Mouse (Mus musculus): Measurements from ENCODE around the gene Rps27rt. TPM values are rescaled to one million over a fixed set of nuclear protein-coding genes. Genes with fewer than 3 reads are reported as not detected.
"Not testable (repeated sequence)": the region's sequence is repeated elsewhere in the genome, so short reads cannot be mapped to it uniquely, and the experiment has no call there.

Gene Rps27rt
- 270 and 313 TPM in 2 replicates for polyA plus RNA-seq (2014; fragmentation: Nextera tagmentation; extraction: Ambion mirVana)

DNA sequence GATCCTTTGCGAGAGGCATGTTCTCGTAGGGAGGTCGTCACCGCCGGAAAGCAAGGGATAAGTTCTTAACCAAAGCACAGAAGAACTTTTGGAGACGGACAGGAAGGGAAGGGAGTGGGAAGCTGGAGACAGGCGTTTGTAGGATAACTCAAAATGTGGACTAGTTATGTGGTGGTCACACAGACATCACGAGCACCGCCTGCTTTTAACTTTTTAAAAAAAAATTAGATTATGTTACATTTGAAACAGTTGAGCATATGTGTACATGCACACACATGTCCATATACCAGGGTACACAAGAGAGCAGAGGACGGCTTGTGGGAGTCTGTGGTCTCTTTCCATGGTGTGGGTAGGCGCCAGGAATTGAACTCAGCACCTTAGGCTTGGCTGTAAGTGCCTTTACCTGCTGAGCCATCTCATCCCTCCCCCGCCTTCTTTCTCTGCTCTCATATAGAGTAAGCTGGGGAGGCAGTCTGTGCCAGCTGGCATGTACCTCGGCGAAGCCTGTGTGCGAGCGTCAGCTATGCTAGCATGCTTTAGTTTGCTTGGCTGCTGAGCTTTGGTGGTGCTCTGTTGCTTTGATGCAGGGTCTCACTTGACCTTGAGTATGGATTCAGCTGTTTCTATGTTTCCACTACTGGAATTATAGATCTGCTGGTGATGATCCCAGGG is at the start of gene Rps27rt:
Gene Rps27rt (minus strand): TSS at position 51 of the 672 bp plus-strand sequence.
- 93% methylated on average over 16 of the region's 16 CpGs for WGBS
- no peak within 1 kb of the TSS for H3K9ac ChIP-seq (ENCODE audit: low read length)
- H3K27ac ChIP-seq (ENCODE audit: low read depth, low read length), result no peak within 1 kb of the TSS
- no peaks in the 10 kb centered on the region for H3K27me3 ChIP-seq (replicated peaks; ENCODE audit: control insufficient read depth, insufficient read depth, low read length)
- H3K4me3 ChIP-seq (ENCODE audit: low read depth, low read length), result no peak within 1 kb of the TSS
- DNase-seq (ENCODE audit: low spot score), result peak; percentile 55
- peaks cover 6% of the 10 kb centered on the region; the same call in 1 of the 2 replicates for H3K4me1 ChIP-seq (ENCODE audit: control insufficient read depth, insufficient read depth, low read length)
- ATAC-seq, result no peak
- H3K36me3 ChIP-seq (ENCODE audit: control insufficient read depth, insufficient read depth, low read length), result no peaks in the 10 kb centered on the region
- no peaks in the 10 kb centered on the region for H3K9me3 ChIP-seq (replicated peaks; ENCODE audit: control insufficient read depth, low read length)
- H3K4me2 ChIP-seq (ENCODE audit: low read length), result no peak within 1 kb of the TSS

DNA sequence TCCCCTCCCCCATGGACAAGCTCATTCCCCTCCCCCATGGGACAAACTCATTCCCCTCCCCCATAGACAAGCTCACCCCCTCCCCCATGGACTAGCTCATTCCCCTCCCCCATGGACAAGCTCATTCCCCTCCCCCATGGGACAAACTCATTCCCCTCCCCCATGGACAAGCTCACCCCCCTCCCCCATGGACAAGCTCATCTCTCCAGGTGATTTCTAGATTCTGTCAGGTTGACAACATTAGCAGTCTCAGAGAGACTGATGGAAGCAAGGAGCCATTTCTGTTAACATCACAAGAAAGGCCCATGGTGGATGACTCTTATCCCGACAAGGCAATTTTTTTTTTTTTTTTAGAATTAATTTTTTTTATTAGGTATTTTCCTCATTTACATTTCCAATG is 48.5 kb upstream of the Rps27rt start:
- H3K4me2 ChIP-seq (ENCODE audit: low read length); H3K4me3 ChIP-seq (ENCODE audit: low read depth, low read length); ATAC-seq; DNase-seq (ENCODE audit: low spot score); H3K27me3 ChIP-seq (replicated peaks; ENCODE audit: control insufficient read depth, insufficient read depth, low read length); H3K9ac ChIP-seq (ENCODE audit: low read length); H3K27ac ChIP-seq (ENCODE audit: low read depth, low read length); H3K36me3 ChIP-seq (ENCODE audit: control insufficient read depth, insufficient read depth, low read length); H3K4me1 ChIP-seq (ENCODE audit: control insufficient read depth, insufficient read depth, low read length); H3K9me3 ChIP-seq (replicated peaks; ENCODE audit: control insufficient read depth, low read length): not testable (repeated sequence)
- 94% methylated on average over 1 of the region's 1 CpGs for WGBS

- no peak overlapping the region for H3K4me2 ChIP-seq (ENCODE audit: low read length)
These were observed 48.0 kb upstream of the Rps27rt start for GRCm38 (mm10) chr9:115030581-115030980.

GRCm38 (mm10) chr9:115029307-115029706 is 46.8 kb upstream of the Rps27rt start:
- Histone ChIP-seq H3K27ac (ENCODE audit: low read depth, low read length) (no peak overlapping the region), H3K4me1 (ENCODE audit: control insufficient read depth, insufficient read depth, low read length) (peaks cover 9% of the 10 kb centered on the region), H3K9me3 (replicated peaks; ENCODE audit: control insufficient read depth, low read length) (no peaks in the 10 kb centered on the region), H3K27me3 (replicated peaks; ENCODE audit: control insufficient read depth, insufficient read depth, low read length) (no peaks in the 10 kb centered on the region), H3K4me3 (ENCODE audit: low read depth, low read length) (no peak overlapping the region), H3K4me2 (ENCODE audit: low read length) (no peak overlapping the region), H3K36me3 (ENCODE audit: control insufficient read depth, insufficient read depth, low read length) (no peaks in the 10 kb centered on the region), H3K9ac (ENCODE audit: low read length) (no peak overlapping the region)
- WGBS, result 1% methylated on average over 3 of the region's 3 CpGs
- DNase-seq (ENCODE audit: low spot score), result peak; percentile 70
- peak; percentile 78 for ATAC-seq

More at GRCm38 (mm10) chr9:115030581-115030980, 48.0 kb upstream of the Rps27rt start:
- Histone ChIP-seq H3K9ac (ENCODE audit: low read length) (no peak overlapping the region), H3K27ac (ENCODE audit: low read depth, low read length) (no peak overlapping the region), H3K36me3 (ENCODE audit: control insufficient read depth, insufficient read depth, low read length) (no peaks in the 10 kb centered on the region), H3K4me3 (ENCODE audit: low read depth, low read length) (no peak overlapping the region), H3K9me3 (replicated peaks; ENCODE audit: control insufficient read depth, low read length) (no peaks in the 10 kb centered on the region), H3K27me3 (replicated peaks; ENCODE audit: control insufficient read depth, insufficient read depth, low read length) (no peaks in the 10 kb centered on the region), H3K4me1 (ENCODE audit: control insufficient read depth, insufficient read depth, low read length) (peaks cover 9% of the 10 kb centered on the region)
- ATAC-seq (no peak), DNase-seq (ENCODE audit: low spot score) (no peak)
- 22% methylated on average over 4 of the region's 4 CpGs for WGBS

DNA sequence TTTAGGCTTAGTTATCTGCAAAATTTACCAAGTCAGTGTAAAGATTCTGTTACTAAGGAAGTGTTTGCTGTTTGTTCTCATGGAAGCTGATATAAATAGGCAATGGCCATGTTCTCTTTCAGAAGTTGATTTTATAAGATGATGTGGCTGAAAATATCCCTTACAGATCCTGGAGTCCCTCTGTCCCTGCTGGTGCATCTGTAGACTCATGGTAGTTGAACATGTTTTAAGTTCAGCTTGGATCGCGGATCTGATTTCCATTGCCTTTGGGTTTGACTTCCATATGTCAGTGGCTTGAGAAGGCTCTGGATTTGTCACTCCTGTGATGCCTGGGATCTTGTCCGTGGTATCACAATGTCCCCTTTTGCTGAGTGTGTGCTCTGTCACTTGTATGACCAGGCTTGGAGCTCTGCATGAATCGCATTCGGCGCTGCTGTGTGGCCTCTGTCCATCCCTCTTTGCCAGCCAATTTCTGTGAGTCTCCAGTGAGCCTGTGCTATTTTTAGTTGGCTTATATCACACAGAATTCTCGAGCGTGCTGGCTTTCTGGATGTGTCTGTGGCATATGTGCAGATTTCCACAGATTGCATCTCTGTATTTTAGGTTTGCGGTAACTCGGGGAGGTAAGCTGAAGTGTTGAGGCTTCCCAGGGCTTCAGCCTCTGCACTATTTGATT is 41.3 kb upstream of the Rps27rt start:
- H3K36me3 ChIP-seq (ENCODE audit: control insufficient read depth, insufficient read depth, low read length), result no peaks in the 10 kb centered on the region
- ATAC-seq (no peak), DNase-seq (ENCODE audit: low spot score) (peak; percentile 24)
- H3K27ac ChIP-seq (ENCODE audit: low read depth, low read length), result peak overlapping the region; percentile 52; the same call in 1 of the 2 replicates
- no peak overlapping the region for H3K4me3 ChIP-seq (ENCODE audit: low read depth, low read length)
- H3K27me3 ChIP-seq (replicated peaks; ENCODE audit: control insufficient read depth, insufficient read depth, low read length), result no peaks in the 10 kb centered on the region
- no peak overlapping the region for H3K4me2 ChIP-seq (ENCODE audit: low read length)
- H3K9ac ChIP-seq (ENCODE audit: low read length), result no peak overlapping the region
- no peaks in the 10 kb centered on the region for H3K9me3 ChIP-seq (replicated peaks; ENCODE audit: control insufficient read depth, low read length)
- WGBS, result 89% methylated on average over 10 of the region's 10 CpGs
- H3K4me1 ChIP-seq (ENCODE audit: control insufficient read depth, insufficient read depth, low read length), result no peaks in the 10 kb centered on the region

- ATAC-seq (no peak), DNase-seq (ENCODE audit: low spot score) (no peak)
- no peaks in the 10 kb centered on the region for H3K4me1 ChIP-seq (ENCODE audit: control insufficient read depth, insufficient read depth, low read length)
- H3K9me3 ChIP-seq (replicated peaks; ENCODE audit: control insufficient read depth, low read length), result no peaks in the 10 kb centered on the region
- no peak overlapping the region for H3K9ac ChIP-seq (ENCODE audit: low read length)
- no peak overlapping the region for H3K4me2 ChIP-seq (ENCODE audit: low read length)
- no peaks in the 10 kb centered on the region for H3K27me3 ChIP-seq (replicated peaks; ENCODE audit: control insufficient read depth, insufficient read depth, low read length)
- H3K27ac ChIP-seq (ENCODE audit: low read depth, low read length), result no peak overlapping the region
- H3K36me3 ChIP-seq (ENCODE audit: control insufficient read depth, insufficient read depth, low read length), result no peaks in the 10 kb centered on the region
- 87% methylated on average over 3 of the region's 3 CpGs for WGBS
- H3K4me3 ChIP-seq (ENCODE audit: low read depth, low read length), result no peak overlapping the region
These were observed 40.6 kb upstream of the Rps27rt start for GRCm38 (mm10) chr9:115023137-115023536.

- Histone ChIP-seq H3K36me3 (ENCODE audit: control insufficient read depth, insufficient read depth, low read length) (no peaks in the 10 kb centered on the region), H3K27me3 (replicated peaks; ENCODE audit: control insufficient read depth, insufficient read depth, low read length) (no peaks in the 10 kb centered on the region), H3K9ac (ENCODE audit: low read length) (no peak overlapping the region), H3K4me2 (ENCODE audit: low read length) (no peak overlapping the region), H3K4me3 (ENCODE audit: low read depth, low read length) (no peak overlapping the region), H3K4me1 (ENCODE audit: control insufficient read depth, insufficient read depth, low read length) (no peaks in the 10 kb centered on the region), H3K27ac (ENCODE audit: low read depth, low read length) (no peak overlapping the region), H3K9me3 (replicated peaks; ENCODE audit: control insufficient read depth, low read length) (no peaks in the 10 kb centered on the region)
- DNase-seq (ENCODE audit: low spot score) (no peak), ATAC-seq (no peak)
- WGBS, result 82% methylated on average over 2 of the region's 2 CpGs
These were observed 38.9 kb upstream of the Rps27rt start for GRCm38 (mm10) chr9:115021419-115021818.

DNA sequence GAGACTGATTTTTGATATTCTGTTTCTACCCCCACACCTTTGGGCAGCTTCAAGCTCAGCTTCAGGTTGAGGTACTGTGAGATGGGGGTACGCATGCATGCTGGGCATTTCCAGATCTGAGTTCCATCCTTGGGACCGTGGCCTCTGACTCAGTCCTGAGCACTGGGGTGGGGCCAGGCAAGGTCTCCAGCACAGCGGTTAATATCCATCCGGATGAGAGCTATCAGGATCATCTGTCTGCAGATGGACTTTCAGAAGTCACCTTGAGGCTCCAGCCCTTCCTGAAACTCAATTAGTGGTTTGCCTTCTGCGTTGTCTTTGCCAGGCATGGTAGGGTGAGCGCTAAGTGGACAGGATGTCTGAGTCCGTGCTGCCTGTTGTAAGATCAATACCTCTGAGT is 37.6 kb upstream of the Rps27rt start:
- Histone ChIP-seq H3K36me3 (ENCODE audit: control insufficient read depth, insufficient read depth, low read length) (no peaks in the 10 kb centered on the region), H3K9ac (ENCODE audit: low read length) (no peak overlapping the region), H3K4me2 (ENCODE audit: low read length) (no peak overlapping the region), H3K9me3 (replicated peaks; ENCODE audit: control insufficient read depth, low read length) (no peaks in the 10 kb centered on the region), H3K27ac (ENCODE audit: low read depth, low read length) (no peak overlapping the region), H3K4me1 (ENCODE audit: control insufficient read depth, insufficient read depth, low read length) (no peaks in the 10 kb centered on the region), H3K4me3 (ENCODE audit: low read depth, low read length) (no peak overlapping the region), H3K27me3 (replicated peaks; ENCODE audit: control insufficient read depth, insufficient read depth, low read length) (no peaks in the 10 kb centered on the region)
- no peak for DNase-seq (ENCODE audit: low spot score)
- WGBS, result 92% methylated on average over 7 of the region's 7 CpGs
- no peak for ATAC-seq

DNA sequence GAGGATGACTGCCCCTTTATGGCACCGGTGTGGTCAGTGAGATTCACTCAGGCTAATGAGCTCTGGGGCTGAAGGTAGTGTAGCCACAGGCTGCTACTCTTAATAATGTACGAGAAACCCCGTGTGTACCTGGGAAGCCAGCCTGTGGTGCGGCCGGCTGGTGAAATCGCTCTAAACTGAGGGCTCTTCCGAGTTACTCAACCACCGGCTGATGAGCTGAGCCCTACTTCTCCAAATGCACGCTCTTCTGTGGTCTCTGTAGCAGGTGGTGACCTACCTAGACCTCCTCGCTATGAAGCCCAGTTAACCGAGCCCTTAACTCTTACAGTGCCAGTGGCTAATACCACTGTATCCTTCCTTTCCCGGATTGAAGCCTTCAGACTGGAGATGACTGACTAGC is 29.8 kb upstream of the Rps27rt start:
- no peak overlapping the region for H3K9ac ChIP-seq (ENCODE audit: low read length)
- H3K27me3 ChIP-seq (replicated peaks; ENCODE audit: control insufficient read depth, insufficient read depth, low read length), result no peaks in the 10 kb centered on the region
- no peak overlapping the region for H3K4me3 ChIP-seq (ENCODE audit: low read depth, low read length)
- H3K36me3 ChIP-seq (ENCODE audit: control insufficient read depth, insufficient read depth, low read length), result no peaks in the 10 kb centered on the region
- no peak overlapping the region for H3K27ac ChIP-seq (ENCODE audit: low read depth, low read length)
- WGBS, result 70% methylated on average over 12 of the region's 12 CpGs
- ATAC-seq (no peak), DNase-seq (ENCODE audit: low spot score) (no peak)
- H3K9me3 ChIP-seq (replicated peaks; ENCODE audit: control insufficient read depth, low read length), result no peaks in the 10 kb centered on the region
- no peaks in the 10 kb centered on the region for H3K4me1 ChIP-seq (ENCODE audit: control insufficient read depth, insufficient read depth, low read length)
- H3K4me2 ChIP-seq (ENCODE audit: low read length), result no peak overlapping the region

Measured in forebrain, embryonic 14.5 days (tissue).